Mouse (Mus musculus) cerebellum, adult 2 months (tissue): Measurements from ENCODE around the gene Dynlt1b.
"Not testable (repeated sequence)": the region's sequence is repeated elsewhere in the genome, so short reads cannot be mapped to it uniquely, and the experiment has no call there.

Experiments used
- CTCF ChIP-seq: fragments of 200-500 bp; IDR thresholded peaks from 2 replicates; pipeline ENCODE4 v1.5.1; 2011; ENCODE audit warnings: low read depth, mild to moderate bottlenecking, control low read depth, low read length, moderate library complexity, borderline replicate concordance; ENCODE audit not compliant: insufficient read depth
- POLR2A ChIP-seq: fragments of 200-500 bp; IDR thresholded peaks from 2 replicates; pipeline ENCODE4 v1.6.1; 2011; ENCODE audit warnings: low read length, control low read depth, borderline replicate concordance; ENCODE audit not compliant: insufficient read depth

GRCm38 (mm10) chr17:6475913-6476312, 46.0 kb downstream of the Dynlt1b start:
- not testable (repeated sequence) for TF ChIP-seq CTCF, POLR2A
